Mouse (Mus musculus) embryo, embryonic 11 days (tissue): Measurements from ENCODE around the gene Cutal.

Experiments used
- DNase-seq: peaks from one replicate; pipeline ENCODE4 v3.0.0-alpha.2; 2015

Cutal gene

DNA sequence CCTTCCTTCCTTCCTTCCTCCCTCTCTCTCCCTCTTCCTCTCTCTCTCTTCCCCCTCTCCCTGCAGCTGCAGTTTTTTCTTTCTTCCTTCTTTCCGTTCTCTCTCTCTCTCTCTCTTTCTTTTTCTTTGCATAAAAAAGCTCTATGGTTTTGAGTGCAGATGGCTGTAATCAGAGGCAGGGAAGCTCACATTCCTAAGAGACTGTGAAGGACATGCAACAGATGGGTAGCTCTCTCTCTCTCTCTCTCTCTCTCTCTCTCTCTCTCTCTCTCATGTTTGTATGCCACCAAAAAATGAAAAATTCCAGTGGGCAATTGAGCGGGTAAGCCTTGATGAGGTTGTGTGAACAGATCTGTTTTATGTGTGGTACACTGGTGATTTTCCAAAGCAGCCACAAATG is 10.0 kb downstream of the Cutal start:
- DNase-seq: no peak

DNA sequence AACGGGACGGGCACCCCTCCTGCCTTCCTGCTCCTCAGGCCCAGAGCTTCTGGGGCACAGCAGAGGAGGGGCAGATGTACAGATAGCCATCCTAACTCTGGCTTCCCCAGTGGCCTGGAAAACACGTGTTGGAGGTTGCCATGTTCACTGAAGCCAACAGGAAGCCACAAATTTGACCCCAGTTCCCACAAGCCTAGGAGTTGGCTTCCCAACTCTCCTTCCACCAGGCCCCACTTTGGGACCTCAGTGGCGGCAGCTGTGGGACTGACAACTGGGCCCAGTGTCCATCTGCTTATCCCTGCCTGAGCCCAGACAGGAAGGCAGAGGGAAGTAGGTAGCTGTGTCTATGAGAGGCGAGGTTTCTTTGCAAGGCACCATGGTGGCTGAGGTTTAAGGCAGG is 19.8 kb downstream of the Cutal start:
- DNase-seq: no peak

DNA sequence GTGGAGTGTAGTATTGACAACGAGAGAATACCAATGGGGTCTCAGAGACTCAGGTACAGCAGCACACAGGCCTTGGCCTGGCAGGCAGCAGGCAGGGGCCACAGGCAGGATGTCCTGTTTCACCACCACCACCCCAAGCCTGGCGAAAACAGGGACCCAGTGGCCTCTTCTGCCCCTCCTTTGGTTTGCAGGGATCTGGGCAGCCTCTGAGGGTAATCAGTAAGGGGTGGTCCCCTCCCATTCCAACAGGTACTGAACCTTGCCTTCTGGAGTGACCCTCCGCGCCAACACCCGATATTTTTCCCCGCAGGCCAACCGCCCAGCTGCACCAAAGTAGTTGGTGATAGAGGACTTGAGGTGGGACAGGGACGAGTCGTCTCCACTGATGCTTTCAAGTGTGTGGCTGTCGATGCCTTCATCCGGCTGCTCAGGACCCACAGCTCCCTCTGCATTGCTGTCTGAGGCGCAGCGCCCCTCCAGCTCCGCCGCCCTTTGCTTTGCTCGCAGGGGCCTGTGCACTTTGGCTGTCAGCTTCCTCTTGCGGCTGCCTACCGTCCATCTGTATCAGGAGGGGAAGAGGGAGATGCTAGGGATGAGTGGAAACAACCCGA is 21.4 kb downstream of the Cutal start:
- no peak for DNase-seq

DNA sequence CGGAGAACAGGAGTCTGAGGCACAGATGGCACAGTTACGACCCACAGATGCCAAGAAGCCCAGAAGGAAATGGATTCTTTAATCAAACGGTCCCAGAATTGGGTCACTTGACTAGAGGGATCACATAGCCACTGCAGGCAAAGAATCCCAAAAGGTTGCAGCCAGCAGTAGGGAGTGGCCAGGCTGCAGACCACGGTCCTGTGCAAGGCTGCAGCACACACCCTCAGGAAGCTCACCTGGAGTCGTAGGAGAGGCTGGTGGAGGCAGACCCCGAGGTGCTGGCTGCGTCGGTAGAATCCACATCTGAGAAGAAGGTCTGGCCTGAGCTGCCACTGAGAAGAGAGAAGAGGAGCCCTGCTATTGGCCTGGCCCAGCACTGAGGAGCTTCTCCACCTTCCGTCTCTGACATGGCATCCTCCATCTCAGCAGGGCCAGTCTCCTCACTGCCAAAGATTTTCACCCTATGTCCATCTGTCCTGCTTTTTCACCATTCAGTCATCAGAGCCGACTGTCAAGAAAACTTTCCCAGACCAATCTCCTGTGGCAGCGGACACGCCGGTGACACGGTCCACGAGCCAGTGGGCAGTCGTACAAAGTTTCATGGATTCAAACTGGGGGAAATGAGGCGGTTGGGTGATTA is 22.7 kb downstream of the Cutal start:
- no peak for DNase-seq

DNA sequence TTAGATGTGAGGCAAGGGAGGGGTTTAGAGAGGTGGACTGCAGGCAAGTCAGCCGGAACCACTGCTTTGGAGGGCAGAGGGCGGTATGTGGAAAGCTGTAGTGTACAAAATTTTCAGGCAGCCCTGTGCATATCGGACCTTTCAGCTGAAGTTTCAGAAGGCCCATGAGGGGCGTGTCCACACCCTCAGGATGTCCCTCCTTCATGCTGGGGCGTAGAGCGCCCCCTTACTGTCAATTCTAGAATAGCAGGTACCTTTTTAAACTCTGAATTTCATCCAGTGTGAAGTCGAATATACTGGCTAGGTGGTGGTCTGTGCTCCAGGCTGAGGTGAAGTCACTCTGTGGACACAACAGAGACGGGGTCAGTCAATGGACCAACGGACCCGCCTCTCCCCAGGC is 23.6 kb downstream of the Cutal start:
- DNase-seq: peak; percentile 59

DNA sequence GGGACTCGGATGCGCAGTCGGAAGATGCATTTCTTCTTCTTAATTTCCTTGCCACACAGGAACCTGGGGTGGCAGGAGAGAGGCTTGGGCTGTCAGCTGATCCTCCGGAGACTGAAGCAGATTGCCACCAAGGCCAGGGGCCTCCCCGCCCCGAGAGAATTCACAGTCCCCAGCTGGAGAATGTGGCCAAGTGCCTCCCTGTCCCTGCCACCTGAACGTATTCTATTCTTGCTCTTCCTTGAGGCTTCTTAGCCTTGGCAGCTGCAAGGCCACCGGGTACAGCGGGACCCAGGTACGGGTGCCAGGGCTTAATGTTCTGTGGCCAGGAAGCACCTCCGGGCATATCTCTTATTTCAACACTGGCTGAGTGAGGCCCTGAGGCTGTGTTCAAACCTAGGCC is 25.5 kb downstream of the Cutal start:
- no peak for DNase-seq

DNA sequence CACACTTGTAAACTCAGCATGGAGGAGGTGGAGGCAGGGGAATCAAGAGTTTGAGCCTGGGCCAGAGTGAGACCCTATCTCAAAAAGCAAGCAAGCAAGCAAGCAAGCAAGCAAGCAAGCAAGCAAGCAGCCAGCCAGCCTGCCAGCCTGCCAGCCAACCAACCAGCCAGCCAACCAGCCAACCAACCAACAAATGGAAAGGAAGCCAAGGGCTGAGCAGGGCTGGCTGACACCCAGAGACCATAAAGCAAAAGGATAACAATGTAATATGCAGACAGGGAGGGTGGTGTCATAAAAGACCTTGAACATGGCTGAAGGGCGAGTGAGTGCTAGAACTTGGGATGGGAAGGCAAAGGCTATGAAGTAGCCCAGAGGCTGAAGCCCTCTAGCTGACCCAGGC is 26.2 kb downstream of the Cutal start:
- no peak for DNase-seq

DNA sequence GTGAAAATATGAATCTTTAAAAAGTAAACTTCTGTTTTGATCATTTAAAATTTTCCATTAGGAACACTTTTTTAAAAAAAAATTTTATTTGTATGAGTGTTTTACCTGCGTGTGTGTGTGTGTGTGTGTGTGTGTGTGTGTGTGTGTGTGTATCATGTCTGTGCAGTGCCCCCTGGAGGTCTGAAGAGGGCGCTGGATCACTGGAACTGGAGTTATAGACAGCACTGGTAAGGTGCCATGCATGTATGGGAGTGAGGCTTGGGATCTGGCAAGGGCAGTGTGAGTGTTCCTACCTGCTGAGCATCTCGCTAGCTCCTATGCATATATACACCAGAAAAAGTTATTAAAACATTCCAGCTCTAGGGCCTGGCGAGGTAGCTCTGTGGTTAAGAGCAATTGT is 27.5 kb downstream of the Cutal start:
- no peak for DNase-seq

DNA sequence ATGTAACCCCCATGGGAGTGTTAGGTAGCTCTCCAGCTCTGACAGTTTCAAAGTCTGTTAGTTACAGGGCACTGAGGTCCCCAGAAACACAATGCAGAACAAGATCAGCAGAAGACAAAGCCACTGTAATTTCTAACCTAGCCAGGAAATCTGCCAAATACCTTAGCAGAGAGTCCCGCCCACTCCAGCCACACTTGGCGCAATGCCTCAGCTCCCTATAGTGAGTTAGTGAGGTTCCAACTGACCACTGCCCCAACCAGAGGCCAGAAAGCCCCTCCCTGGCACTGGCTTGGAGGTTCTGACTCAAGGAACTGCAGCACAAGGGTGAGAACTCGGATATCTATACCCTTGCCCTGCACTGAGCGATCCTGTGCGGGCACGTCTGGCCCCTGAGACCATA is 28.5 kb downstream of the Cutal start:
- DNase-seq: no peak

DNA sequence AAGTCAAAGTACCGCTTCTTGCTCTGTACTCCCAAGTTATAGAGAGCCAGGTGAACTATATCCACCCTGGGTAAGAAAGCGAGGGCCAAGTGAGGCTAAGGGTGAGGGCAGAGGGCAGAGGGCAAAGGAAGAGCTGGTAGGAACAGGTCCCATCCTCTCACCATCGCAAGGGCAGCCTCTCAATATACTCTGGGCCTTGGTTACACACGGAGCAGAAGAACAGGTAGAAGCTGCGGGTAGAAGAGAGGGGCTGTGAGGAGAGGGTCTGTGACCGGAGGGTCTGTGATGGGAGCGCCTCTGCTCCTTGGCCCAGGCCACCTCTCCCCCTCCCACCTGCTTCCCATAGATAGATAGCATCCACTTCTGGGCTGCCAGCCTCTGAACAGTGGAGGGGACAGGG is 29.0 kb downstream of the Cutal start:
- DNase-seq: no peak

DNA sequence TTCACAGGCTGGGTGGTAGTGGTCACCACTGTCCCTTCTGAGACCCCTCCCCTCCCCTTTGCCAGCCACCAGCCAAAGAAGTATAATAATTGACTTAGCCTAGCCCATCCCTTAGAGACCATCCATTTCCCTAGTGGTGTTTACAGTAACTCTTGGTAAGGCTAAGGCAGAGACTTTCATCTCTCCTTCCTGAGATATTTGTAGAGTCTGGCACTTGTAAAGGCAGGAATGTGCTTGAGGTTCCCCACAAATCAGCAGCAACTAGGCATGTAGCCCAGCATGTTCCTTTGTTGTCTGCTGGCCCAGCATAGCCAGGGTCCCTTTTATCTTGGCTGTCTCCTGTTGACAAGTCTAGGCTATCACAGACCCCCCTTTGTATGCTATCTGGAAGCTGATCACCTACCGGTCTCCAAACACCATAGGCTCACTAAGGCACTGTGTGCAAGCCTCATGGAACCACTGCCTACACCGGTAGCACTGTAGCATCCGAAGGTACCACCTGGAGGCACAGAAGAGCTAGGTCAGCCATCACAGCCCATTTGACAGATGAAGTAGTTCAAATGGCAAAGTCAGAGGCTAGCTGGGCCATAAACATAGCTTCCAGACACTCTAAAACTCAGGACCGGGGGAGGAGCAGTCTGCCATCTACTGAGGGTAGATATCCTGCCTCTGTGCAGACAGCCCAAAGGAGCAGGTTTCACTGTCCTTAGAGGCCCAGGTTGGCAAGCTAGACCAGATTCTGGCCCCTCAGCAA is 29.6 kb downstream of the Cutal start:
- no peak for DNase-seq

DNA sequence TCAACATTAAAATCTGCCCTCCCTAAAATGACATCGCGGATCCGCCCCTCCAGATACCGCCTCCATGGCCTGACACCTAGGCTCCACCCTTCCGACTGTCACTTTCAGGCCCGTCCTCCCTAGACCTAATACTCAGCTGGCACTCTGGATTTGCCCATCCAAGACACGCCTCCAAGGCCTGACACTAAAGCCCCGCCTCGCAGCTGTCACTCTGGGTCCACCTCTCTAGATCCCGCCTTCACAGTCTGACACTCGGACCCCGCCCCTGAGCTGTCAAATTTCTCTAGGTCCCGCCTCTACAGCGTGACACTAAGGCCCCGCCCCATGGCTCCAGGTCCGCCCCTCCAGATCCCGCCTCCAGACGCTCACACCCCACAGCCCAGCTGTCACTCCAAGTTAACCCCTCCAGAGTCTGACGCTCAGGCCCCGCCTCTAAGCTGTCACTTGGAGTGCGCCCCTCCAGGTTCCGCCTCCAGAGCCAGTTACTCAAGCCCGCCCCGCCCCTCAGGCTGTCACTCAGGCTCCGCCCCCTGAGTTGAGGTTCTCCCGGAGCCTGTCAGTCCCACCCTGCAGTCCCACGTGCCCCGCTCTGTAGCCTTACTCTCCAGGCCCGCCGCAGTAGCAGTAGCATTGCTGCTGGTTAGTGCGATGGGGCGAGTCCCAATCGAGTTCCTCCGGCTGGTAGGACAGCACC is 30.8 kb downstream of the Cutal start:
- DNase-seq: peak; percentile 99

DNA sequence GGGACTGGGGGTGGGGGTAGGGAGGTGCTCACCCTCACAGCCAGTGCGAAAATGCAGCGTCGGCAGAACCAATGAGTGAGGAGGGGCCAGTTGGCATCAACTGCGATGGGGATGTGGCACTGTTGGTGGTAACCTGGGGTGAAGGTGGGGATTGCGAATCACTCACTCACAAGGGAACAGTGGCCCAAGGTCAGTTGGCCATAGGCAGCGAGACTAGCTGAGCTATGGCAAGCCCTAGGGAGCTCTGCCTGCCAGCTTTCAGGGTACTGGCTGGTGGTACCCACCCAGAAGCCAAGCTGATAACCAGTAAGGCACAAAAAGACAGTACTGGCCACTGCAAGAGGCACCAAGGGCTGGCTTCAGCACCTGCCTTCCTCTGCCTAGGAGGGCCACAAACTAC is 32.2 kb downstream of the Cutal start:
- no peak for DNase-seq

DNA sequence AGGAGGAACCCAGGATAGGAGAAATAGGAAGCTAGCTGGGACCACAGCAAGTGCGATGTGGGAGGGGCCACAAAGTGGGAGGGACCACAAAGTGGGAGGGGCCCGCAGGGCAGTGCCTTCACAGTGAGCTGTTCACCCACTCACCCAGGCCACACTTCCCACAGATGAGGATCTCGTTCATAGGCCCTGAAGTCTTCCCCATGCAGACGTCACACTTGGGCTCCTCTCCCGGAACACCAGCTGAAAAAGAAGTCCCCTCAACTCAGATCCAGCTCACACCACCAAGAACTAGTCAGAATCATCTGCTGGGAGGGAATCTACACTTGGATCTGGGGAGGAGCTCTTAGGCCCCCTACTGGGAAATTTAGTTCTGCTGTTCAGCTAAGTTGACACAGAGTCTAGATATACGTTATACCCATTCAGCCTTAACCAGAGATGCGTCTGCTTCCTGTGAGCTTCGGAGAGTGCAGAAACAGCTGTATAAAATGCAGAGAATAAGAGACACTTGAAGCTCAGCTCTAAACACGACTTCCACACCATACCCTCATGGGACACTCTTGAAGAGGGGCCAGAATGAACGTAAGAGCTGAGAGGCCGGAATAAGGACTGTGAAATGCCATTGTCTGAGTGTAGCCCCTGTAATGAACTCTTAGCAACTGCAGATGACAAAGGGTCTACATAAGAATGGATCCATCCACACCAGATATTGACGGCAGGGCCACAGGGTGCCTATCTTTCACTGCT is 32.8 kb downstream of the Cutal start:
- DNase-seq: no peak

DNA sequence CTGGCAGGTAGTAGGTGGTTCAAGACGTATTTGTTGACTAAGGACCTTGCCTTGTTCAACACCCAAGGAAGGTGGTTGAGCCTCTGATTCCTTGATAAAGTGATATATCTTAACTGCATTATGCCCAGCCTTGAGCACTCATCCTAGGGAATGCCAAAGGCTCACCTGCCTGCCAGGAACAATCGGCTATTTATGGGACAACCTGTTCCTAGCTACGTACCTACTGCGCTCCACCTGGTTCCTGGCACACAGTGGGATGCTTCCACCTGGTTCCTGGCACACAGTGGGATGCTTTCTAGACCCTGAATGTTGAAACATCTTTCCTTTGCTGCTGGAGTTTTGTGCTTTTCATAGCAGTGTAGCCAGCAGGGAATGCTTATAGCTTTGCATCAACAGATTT is 35.5 kb downstream of the Cutal start:
- DNase-seq: no peak

DNA sequence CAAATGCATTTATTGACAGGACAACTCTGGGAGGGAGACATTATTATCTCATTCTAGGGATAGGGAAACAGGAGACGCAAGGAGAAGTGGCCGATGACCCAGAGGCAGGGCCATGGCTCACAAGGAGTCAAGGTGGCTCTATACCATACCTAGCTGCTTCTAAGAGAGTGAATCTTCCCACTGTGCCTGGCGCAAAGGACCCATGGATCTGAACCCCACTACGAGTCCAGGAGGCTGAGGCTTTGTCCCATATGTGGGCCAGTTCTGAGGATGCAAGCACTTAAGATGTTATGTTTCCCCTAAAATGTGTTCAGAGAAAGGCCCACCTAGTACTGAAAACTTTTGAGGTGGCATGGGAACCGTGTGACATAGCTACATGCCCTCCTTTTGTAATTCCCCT is 37.7 kb downstream of the Cutal start:
- DNase-seq: no peak

DNA sequence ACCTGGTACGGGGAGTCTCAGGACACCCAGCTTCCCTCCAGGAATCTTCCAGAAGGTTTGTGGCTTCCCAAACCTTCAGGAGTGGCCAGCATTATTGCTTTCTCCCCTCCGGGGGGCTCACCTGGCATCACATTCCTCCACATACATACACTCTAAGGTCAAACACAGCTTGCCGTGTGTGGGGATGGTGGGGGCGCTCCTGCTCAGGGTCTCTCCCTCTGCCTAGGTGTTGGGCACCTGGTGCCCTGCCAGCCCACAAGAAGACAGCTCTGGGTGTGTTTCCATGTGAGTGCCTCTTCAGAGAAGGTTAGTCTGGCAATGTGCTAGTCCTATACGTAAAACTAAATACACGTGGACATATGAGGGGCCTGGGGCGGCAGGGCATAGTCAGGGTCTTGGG is 38.4 kb downstream of the Cutal start:
- no peak for DNase-seq

DNA sequence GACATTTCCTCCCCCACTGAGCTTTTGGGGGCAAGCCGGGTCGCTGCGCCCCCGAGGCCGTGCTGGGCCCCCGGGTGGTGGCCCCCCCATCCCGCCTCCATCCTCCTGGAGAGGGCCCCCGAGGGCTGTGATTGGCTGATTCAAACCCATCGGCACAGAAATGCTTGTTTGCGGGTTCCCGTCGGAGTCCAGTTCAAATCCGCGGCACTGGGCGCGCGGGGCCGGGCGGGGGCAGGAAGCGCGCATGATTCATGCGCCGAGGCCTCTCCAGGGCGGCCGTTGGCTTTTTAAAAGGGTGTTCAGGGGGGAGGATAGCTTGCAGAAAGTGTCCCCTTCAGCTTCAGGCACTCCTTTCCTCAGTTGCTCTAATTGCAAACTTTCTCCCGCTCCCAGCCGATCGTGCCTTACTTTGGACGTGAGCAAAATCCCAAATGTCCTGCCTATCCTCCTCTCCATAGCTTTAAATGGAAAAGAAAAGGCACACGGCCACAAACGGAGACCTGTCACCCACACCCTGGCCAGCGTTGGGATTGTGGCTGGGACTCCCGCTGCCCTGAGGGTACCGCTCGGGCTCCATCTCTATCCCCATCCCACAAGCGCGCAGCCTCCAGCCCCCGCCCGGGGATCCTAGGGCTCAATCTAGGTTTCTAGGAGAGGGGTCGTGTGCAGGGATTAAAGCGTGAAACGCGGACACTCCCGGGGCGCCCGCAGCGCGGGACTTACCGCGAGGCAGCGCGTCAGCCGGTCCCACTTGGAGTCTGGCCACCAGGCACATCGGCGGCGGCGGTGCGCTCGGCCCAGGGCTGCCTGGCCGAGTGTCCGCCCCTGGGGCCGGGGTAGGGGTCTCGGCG is 39.2 kb downstream of the Cutal start, which contains the start of gene Phf19:
Gene Phf19, minus strand, starts transcription at position 809 of the 851 bp plus-strand sequence.
- peak; percentile 41 for DNase-seq

DNA sequence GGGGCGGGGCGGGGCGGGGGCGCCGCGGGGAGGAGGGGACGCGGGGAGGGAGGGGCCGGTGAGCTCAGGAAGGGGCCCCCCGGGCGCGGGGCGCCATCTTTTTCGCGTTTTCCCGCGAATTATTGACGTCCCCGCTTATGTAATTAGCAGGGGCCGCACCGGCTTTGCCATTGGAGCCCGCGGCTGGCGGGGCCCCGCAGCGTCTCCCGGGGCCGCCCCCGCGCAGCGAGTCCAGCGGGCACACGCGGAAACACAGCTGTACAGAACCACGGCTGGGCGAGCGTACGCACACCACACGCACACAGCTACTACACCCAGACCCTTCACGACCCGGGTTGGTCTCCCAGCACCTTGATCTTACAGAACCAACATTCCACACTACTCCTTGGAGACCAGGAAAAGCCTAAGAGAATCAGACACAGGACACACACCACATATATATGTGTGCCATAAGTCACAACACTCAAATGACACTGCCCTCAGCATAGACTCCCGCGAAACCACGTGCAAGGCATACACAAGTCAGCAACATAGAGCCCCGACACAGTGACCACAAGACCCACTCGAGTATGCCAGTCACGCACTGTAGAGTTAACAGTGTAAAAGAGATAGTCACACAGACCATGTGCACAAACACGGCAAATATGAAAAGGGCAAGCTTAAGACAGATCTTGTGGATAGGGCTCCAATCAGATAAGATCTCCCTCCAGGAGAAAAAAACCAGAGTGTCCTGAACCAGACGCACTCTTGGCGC is 40.0 kb downstream of the Cutal start:
- peak; percentile 71 for DNase-seq

DNA sequence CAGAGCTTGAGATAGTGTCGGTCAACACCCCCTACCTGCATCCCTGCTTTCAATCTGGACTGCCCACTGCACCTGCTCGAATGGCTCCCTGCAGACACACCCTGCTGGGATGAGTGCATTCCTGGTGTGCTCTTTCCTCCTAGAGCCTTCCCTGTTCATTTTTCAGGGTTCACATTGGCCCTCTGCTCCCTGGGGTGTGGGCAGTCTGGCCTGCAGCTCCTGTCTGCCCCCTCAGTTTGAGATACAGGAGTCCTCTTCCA is 40.6 kb downstream of the Cutal start:
- no peak for DNase-seq

DNA sequence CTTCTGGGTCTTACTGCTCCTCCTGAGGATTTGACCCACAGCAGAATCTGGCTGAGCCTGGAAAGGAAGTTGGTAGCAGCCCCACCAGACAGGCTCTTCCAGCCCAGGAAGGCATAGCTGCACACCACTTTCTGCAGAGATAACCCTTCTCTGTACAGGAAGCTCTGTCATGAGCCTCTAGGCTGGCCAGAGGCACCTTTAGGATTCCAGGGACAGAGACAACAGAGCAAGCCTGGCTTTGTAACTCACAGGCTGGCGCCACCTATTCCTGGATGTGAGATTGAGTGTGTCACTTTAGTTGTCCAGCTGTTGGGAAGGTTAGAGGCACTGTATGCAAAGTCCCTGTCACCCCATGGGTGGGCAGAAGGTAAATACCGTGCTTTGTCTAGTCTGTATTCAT is 40.9 kb downstream of the Cutal start:
- DNase-seq: no peak

DNA sequence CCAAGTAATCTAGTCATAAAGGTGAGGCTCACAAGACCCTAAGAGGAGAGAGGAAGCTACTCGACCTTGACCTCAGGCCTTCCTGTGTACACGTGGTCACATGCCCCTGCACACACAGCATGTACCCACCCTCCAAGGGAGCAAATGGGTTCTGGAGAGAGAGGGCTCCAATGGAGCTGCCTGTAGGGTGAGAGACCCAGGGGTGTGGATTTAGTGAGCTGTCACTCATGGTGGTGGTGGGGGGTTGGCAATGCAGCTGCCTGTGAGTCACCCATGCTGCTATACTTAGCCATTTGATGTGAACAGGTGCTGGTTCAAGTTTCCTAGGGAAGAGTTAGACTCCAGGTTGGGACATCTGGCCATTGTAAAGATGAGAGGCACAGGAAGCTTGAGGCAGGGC is 45.9 kb downstream of the Cutal start:
- no peak for DNase-seq
